Mouse (Mus musculus): ENCODE data around the gene Pou4f1.
"Not testable (repeated sequence)": the region's sequence is repeated elsewhere in the genome, so short reads cannot be mapped to it uniquely, and the experiment has no call there.

The Pou4f1 gene

DNA sequence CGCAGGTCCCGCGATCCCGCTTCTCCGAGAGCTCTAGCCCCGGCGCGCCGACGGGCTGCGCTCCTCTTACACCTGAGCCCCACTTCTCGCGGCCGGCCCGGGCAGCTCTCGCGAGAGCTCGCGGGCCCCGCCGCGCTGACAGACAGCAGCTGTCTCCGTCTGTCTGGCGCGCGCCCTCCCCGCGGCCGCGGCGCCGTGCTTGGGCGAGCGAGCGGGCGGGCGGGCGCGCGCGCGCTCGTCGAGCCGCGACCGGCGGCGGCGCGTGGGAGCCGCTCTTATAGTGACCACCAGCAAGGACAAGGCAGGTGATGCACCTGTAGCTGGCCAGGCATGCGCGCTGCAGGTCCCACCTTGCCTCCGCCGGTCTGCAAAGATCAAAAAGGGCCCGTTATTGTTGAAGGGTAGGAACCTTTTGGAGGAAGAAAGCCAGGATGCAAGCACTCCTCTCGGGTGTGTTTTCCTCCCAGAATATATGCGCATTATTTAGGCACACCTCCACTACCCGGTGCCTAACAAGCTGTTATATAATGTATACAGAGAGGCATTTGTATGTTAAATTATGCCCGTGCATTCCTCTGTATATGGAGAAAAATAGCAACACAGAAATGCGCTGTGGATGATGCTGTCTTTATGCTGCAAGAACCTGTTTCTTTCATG, at the start of gene Pou4f1:
Gene Pou4f1 (minus strand): TSS at position 34 of the 657 bp plus-strand sequence.
- no peak for DNase-seq

DNA sequence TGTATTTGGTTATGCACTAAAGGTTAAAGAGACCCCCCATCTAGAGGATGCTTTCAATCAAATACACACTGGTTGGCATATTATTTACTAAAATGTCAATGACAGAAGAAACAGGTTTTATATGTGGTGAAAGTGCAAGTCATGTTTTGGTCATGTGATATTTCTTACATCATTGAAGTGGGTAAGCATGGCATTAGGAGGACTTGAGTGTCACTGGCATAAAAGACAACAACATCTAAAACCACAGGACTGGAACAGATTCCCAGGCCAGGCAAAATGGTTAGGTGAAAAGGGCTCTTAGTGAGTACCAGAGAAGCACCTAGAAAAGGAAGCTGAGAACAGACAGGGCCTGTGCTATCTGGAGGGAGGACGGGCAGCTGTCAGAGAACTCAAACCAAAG, 43.9 kb upstream of the Pou4f1 start:
- DNase-seq, result no peak

GRCm38 (mm10) chr14:104502761-104503160, 35.0 kb upstream of the Pou4f1 start:
- DNase-seq, result not testable (repeated sequence)

DNA sequence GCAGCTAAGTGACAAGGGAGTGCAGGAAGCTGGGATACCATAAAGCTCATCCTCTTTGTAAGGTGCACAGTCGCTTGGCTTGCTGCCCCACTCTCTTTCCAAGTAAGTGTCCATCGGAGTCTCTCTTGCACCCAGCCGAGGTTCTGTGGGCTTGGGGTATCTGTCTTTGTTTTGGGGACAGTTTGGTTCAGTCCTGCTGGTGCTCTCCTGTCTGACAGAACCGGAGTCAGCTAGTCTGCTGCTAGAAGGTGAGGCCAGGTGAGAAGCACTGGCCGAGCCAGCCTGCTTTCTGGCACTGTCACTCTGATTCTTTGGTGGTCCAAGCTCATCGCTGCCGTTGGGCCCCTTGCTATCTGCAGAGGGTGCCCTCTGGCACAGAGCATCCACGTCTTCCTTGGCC, 12.0 kb upstream of the Pou4f1 start:
- DNase-seq, result no peak

DNA sequence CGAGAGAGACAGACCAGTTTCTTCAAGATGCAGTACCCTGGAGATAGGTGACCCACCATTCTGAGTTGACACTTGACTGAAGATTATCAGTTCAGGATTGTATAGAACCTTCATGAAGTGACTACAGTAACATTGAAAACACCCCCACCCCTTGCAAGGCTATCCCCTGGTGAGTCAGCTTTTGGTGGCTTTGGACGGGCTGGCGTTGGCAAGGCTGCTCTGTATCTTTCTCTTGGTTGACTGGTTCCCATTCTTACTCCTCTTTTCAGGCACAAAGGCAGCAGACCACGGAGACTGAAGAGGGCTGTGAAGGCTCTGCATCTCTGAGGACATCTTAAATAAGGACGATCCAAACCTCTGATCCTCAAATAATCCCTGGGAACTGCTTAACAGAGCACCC, 10.8 kb upstream of the Pou4f1 start:
- DNase-seq, result no peak

DNA sequence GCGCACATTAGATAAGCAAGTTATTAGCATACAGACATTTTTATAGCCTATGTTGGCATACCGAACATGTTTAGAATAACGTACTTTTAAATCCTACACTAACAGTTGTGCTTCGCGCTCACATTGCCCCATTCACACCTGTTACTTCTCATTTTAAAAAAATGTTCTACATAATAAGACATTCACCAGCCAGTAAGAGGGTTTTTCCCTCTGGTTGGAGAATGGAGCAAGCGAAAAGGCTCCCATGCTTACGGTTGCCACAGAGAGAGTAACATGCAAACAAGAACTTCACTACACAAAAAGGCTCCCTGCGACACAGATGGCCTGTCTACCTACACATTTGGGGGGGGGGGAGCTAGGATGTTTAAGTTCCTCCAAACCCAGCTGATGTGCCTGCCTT, 9.8 kb upstream of the Pou4f1 start:
- no peak for DNase-seq

DNA sequence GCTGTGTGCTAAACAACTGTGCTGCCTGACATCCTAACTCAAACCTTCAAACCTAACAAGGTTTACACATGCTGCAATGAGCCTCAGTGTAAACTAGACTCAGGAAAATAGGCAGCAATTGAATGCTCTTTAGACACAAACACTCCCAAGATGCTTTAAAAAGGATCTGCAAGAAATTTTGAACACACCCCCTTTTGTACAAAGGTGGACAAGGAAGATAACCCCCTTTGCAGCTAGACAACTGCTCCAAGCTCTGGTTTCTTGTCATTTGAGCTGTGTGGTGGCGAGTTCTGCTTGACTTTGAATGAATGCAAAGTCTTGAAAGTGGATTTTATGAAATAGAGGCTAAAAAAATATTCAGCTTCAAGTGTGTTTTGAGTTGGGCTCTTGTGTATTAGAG, 7.6 kb upstream of the Pou4f1 start:
- no peak for DNase-seq

GRCm38 (mm10) chr14:104468623-104468970, 798 bp upstream of the Pou4f1 start:
- DNase-seq, result no peak

DNA sequence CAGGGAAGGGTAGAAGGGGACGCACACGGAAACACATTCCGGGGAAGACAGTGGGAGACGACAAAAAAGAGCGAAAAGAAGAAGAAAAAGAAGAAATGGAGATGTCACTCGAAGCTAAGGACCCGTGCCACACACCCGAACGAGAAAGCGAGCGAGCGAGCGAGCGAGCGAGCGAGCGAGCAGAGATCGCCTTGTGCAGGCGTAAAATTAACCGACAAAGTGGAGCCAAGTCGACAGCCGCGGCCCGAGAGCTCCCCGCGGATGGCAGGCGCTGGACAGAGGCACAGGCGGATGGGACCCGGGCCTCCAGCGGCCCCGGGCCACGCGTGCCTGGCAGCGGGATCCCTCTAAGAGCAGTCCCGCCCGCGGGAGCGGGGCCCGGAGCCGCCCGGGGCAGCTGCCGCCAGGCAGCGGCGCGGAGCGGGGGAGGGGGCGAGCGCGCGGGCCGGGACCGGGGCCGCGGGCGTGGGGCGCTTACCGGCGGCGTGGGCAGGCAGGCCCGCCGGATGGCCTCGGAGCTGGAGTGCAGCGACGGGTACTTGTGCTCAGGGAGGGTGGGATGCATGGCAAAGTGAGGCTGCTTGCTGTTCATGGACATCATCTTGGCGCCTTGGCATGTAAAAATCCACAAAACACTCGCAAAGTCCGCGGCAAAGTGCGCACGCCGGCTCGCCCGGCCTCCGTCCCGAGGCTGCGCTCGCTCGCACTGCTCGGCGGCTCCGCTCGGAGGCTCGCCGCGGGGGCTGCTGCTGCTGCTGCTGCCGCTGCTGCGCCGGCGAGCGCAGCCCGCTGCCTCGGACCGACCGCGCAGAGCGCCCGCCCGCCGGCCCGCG, 450 bp downstream of the Pou4f1 start:
- DNase-seq, result no peak

GRCm38 (mm10) chr14:104466557-104466956, 1.2 kb downstream of the Pou4f1 start:
- no peak for DNase-seq

- no peak for DNase-seq
Observed at GRCm38 (mm10) chr14:104465483-104466235, 2.1 kb downstream of the Pou4f1 start.

- no peak for DNase-seq
Observed at GRCm38 (mm10) chr14:104464841-104465240, 3.0 kb downstream of the Pou4f1 start.

GRCm38 (mm10) chr14:104463631-104464250, 4.1 kb downstream of the Pou4f1 start:
- DNase-seq, result no peak

GRCm38 (mm10) chr14:104461286-104462240, 6.2 kb downstream of the Pou4f1 start:
- DNase-seq, result no peak

DNA sequence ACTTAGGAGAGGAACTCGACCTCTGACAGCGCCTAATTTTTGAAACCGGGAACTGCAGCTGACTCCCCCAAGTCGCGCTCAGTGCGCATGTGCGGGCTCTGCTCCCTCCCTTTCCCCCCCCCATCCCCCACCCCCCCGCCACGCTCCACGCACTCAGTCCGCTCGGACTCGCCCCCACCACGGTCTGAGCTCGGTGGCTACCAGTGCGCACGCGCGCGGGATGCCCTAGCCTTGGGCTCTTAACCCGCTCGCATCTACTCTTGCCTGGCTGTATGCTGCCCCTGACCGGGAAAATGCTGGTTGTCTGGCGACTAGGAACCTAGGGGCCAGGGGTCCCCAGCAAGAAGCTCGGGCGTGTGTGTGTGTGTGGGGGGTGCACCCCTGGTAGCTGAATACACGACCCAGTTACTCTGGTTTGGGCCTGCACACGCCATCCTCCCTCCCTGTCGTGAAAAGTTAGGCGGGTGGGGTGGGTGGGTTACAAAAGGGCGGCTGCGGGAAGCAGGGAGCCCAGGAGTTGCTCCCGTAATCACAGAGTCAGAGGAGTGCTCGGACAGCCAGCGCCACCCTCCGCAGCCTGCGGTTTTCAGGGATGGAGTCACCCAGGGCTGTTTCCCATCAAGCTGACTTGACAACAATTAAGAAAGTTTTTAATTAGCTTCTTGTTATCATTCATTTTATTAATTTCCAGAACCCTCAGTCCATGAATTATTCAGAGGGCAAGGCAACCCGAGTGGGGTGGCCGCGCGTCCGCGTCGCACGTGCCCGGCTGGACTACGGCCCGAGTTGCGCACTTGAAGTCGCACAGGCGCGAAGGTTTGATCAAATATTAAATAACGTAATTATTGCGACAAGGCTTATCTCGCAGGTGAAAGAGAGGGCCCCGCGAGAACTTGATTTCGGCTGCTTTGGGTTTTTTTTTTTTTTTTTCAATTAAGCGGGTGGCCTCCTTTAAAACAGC, 7.2 kb downstream of the Pou4f1 start:
- DNase-seq, result no peak

DNA sequence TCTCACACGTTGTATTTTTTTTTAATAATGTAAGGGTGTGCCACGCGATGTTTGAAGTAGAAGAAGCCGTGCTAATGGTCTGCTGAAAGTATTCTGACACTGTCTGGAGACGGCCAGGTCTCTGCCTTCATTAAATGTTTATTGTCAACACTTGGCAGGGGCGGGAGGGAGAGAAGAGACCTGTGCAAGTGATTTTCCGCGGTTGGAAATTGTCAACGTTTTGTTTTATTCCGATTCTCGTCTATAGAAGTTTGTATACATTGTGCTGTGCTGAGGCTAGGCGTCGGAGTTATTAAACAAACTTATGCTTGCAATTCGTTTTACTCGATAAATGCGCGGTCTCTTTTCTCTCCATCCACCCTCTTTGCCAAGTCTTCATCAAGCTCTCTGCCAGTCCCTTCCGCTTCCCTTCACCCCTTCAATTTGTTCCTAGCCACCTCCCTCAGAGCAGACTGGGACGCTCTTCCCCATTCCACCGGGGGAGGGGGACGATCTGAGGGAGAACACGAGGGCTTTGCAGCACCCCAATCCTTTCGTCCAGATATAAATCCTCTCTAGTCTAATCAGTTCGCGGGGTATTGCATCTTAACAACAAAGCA, 8.2 kb downstream of the Pou4f1 start:
- no peak for DNase-seq

GRCm38 (mm10) chr14:104458728-104459512, 8.9 kb downstream of the Pou4f1 start:
- DNase-seq, result no peak

GRCm38 (mm10) chr14:104457966-104458710, 9.7 kb downstream of the Pou4f1 start:
- no peak for DNase-seq

- no peak for DNase-seq
Observed at GRCm38 (mm10) chr14:104456976-104457375, 10.8 kb downstream of the Pou4f1 start.

Measured in layer of hippocampus, adult 9-11 months (tissue).